Mouse (Mus musculus) left cerebral cortex, adult 8-10 months (tissue): ENCODE data around the gene Dpf3. TPM values are rescaled to one million over a fixed set of nuclear protein-coding genes. Genes with fewer than 3 reads are reported as not detected.
A peak's percentile ranks its signal among the peaks of the same experiment; 100 is the strongest.

ENCODE experiments used
- DNase-seq, 2 experiments: peaks; one replicate each; pipeline ENCODE4 v3.0.0; 2022; ENCODE audit warnings: low spot score in 2 of 2
- total RNA-seq, 4 experiments: library from RNA; stranded (reverse); gene quantifications; 2 replicates each; pipeline ENCODE4 v1.2.4; 2022

The Dpf3 gene
- total RNA-seq, 4 experiments from 2014 or later: 4.0 to 8.0 (median 5.8) TPM

- DNase-seq: no peak
Observed at GRCm38 (mm10) chr12:83496736-83497135, 9.2 kb upstream of the Dpf3 start.

- no peak for DNase-seq
Observed at GRCm38 (mm10) chr12:83496336-83496735, 8.8 kb upstream of the Dpf3 start.

- DNase-seq: no peak
Observed at GRCm38 (mm10) chr12:83495961-83496282, 8.4 kb upstream of the Dpf3 start.

- no peak for DNase-seq
Observed at GRCm38 (mm10) chr12:83495248-83495960, 7.9 kb upstream of the Dpf3 start.

GRCm38 (mm10) chr12:83494196-83494595, 6.7 kb upstream of the Dpf3 start:
- DNase-seq: no peak

GRCm38 (mm10) chr12:83492808-83493207, 5.3 kb upstream of the Dpf3 start:
- no peak for DNase-seq

- DNase-seq: no peak
Observed at GRCm38 (mm10) chr12:83491609-83492008, 4.1 kb upstream of the Dpf3 start.

- DNase-seq: no peak
Observed at GRCm38 (mm10) chr12:83489748-83490147, 2.2 kb upstream of the Dpf3 start.

- peak in 1 of 2 experiments; percentile 21 for DNase-seq
Observed at GRCm38 (mm10) chr12:83488211-83488941, 860 bp upstream of the Dpf3 start.

GRCm38 (mm10) chr12:83486671-83487461, 650 bp downstream of the Dpf3 start:
- DNase-seq: peak in 1 of 2 experiments; percentile 29

GRCm38 (mm10) chr12:83485911-83486670, 1.4 kb downstream of the Dpf3 start:
- peak; percentile 41 to 59 for DNase-seq

GRCm38 (mm10) chr12:83484855-83485745, 2.4 kb downstream of the Dpf3 start:
- DNase-seq: no peak

GRCm38 (mm10) chr12:83483653-83484052, 3.9 kb downstream of the Dpf3 start:
- no peak for DNase-seq

- no peak for DNase-seq
Observed at GRCm38 (mm10) chr12:83481439-83481838, 6.1 kb downstream of the Dpf3 start.

- DNase-seq: no peak
Observed at GRCm38 (mm10) chr12:83479818-83480401, 7.6 kb downstream of the Dpf3 start.

GRCm38 (mm10) chr12:83479140-83479539, 8.4 kb downstream of the Dpf3 start:
- DNase-seq: no peak

GRCm38 (mm10) chr12:83476277-83476676, 11.2 kb downstream of the Dpf3 start:
- DNase-seq: no peak

GRCm38 (mm10) chr12:83475419-83475818, 12.1 kb downstream of the Dpf3 start:
- DNase-seq: no peak

GRCm38 (mm10) chr12:83473987-83474600, 13.4 kb downstream of the Dpf3 start:
- DNase-seq: no peak

- DNase-seq: no peak
Observed at GRCm38 (mm10) chr12:83471760-83472159, 15.8 kb downstream of the Dpf3 start.
